Mouse (Mus musculus): Measurements from ENCODE around the gene Eml6. TPM values are rescaled to one million over a fixed set of nuclear protein-coding genes. Genes with fewer than 3 reads are reported as not detected.
"Not testable (repeated sequence)": the region's sequence is repeated elsewhere in the genome, so short reads cannot be mapped to it uniquely, and the experiment has no call there.

The Eml6 gene
- polyA plus RNA-seq, 1 experiment from 2014 or later, result 0.84 TPM

DNA sequence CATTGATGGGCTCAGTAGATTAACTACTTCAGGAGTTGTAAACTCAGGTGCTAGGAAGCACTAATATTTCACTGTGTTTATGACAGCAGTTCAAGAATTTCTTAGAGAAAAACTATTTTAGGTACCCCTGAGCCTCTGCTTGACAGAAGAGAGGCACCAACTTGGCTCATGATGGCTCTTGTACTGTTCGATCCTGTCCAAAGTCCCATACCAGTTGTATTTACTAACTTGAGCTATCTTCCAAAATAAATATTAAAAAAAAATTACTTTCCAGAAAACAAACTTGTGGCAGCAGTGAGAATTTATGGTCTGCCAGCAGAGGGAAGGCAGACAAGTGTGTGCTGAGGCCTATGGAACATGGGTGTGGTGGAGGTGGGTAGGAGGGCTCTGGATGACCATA lies 263.1 kb downstream of the Eml6 start:
- ATAC-seq (ENCODE audit: insufficient number of reproducible peaks, insufficient read depth, low FRiP score, low read depth), result no peak
- WGBS, result 95% methylated on average over 1 of the region's 1 CpGs

DNA sequence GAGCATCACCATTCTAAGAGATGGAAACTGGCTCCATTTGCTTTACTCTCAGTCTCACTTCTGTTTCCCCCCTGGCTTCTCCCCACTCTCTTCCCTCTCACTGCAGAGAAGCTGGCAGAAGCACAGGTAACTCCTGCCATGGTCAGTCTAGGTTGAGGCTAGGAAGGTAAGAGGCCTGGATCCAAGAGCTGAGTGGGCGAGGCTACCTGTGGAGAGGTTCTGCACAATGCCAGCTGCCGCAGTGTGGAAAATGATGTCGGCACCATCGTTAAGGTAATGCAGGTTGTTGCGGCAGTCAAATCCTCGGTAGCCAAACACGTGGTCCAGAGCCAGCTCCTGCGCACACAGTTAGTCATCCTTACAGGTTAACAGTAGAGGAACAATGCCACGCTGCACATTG lies 264.4 kb downstream of the Eml6 start:
- no peak overlapping the region for H3K9ac ChIP-seq (ENCODE audit: low read length)
- no peaks in the 10 kb centered on the region for H3K27me3 ChIP-seq (ENCODE audit: control insufficient read depth, insufficient read depth, low read length)
- no peak overlapping the region for H3K4me3 ChIP-seq (ENCODE audit: control insufficient read depth in 1 of 2, insufficient read depth in 1 of 2, low read depth in 1 of 2, low read length in 2 of 2)
- H3K4me1 ChIP-seq (ENCODE audit: control insufficient read depth in 2 of 2, insufficient read depth in 2 of 2, low read length in 2 of 2), result peaks cover 4 to 6% of the 10 kb centered on the region in 2 experiments
- no peak overlapping the region for H3K27ac ChIP-seq (replicated peaks in 1 of 2; ENCODE audit: control insufficient read depth in 1 of 2, insufficient read depth in 1 of 2, low read depth in 2 of 2, low read length in 2 of 2)
- no peak overlapping the region for H3K4me2 ChIP-seq (ENCODE audit: low read length)
- H3K9me3 ChIP-seq (ENCODE audit: control insufficient read depth, low read length), result no peaks in the 10 kb centered on the region
- 93% methylated on average over 9 of the region's 9 CpGs for WGBS
- ATAC-seq (ENCODE audit: insufficient number of reproducible peaks, insufficient read depth, low FRiP score, low read depth), result no peak
- H3K36me3 ChIP-seq (ENCODE audit: control insufficient read depth, insufficient read depth, low read length), result no peaks in the 10 kb centered on the region

More for the DNA sequence above, 263.1 kb downstream of the Eml6 start:
- peaks cover 0 to 2% of the 10 kb centered on the region in 2 experiments; a peak in 2 of 4 replicates for H3K4me1 ChIP-seq (ENCODE audit: control insufficient read depth in 2 of 2, insufficient read depth in 2 of 2, low read length in 2 of 2)
- no peak overlapping the region for H3K27ac ChIP-seq (replicated peaks in 1 of 2; ENCODE audit: control insufficient read depth in 1 of 2, insufficient read depth in 1 of 2, low read depth in 2 of 2, low read length in 2 of 2)
- H3K36me3 ChIP-seq (ENCODE audit: control insufficient read depth, insufficient read depth, low read length), result no peaks in the 10 kb centered on the region
- no peak overlapping the region for H3K4me3 ChIP-seq (ENCODE audit: control insufficient read depth in 1 of 2, insufficient read depth in 1 of 2, low read depth in 1 of 2, low read length in 2 of 2)
- no peak overlapping the region for H3K9ac ChIP-seq (ENCODE audit: low read length)
- no peak overlapping the region for H3K4me2 ChIP-seq (ENCODE audit: low read length)
- H3K27me3 ChIP-seq (ENCODE audit: control insufficient read depth, insufficient read depth, low read length), result no peaks in the 10 kb centered on the region
- H3K9me3 ChIP-seq (ENCODE audit: control insufficient read depth, low read length), result no peaks in the 10 kb centered on the region

GRCm38 (mm10) chr11:29758617-29759016 lies 267.2 kb downstream of the Eml6 start:
- Histone ChIP-seq H3K9me3 (ENCODE audit: control insufficient read depth, low read length) (no peaks in the 10 kb centered on the region), H3K9ac (ENCODE audit: low read length) (no peak overlapping the region), H3K27me3 (ENCODE audit: control insufficient read depth, insufficient read depth, low read length) (no peaks in the 10 kb centered on the region), H3K4me2 (ENCODE audit: low read length) (no peak overlapping the region), H3K4me1 (ENCODE audit: control insufficient read depth in 2 of 2, insufficient read depth in 2 of 2, low read length in 2 of 2) (peaks cover 4 to 6% of the 10 kb centered on the region in 2 experiments), H3K36me3 (ENCODE audit: control insufficient read depth, insufficient read depth, low read length) (no peaks in the 10 kb centered on the region), H3K4me3 (ENCODE audit: control insufficient read depth in 1 of 2, insufficient read depth in 1 of 2, low read depth in 1 of 2, low read length in 2 of 2) (no peak overlapping the region), H3K27ac (replicated peaks in 1 of 2; ENCODE audit: control insufficient read depth in 1 of 2, insufficient read depth in 1 of 2, low read depth in 2 of 2, low read length in 2 of 2) (no peak overlapping the region)
- ATAC-seq (ENCODE audit: insufficient number of reproducible peaks, insufficient read depth, low FRiP score, low read depth), result no peak
- 80% methylated on average over 5 of the region's 5 CpGs for WGBS

DNA sequence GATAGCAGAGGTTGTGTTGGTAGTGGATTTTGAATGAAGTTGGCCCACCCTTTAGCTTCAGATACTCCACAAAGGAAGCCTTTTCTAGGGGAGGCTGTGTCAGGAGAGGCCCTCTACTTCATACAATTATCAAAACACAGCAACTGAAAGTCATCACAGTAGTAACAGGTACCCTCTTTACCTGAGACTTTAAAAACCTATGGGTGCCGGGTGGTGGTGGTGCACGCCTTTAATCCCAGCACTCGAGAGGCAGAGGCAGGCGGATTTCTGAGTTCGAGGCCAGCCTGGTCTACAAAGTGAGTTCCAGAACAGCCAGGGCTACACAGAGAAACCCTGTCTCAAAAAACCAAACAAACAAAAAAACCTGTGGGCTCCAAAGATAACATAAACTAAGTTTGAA lies 269.8 kb downstream of the Eml6 start:
- H3K9me3 ChIP-seq (ENCODE audit: control insufficient read depth, low read length); H3K9ac ChIP-seq (ENCODE audit: low read length); H3K36me3 ChIP-seq (ENCODE audit: control insufficient read depth, insufficient read depth, low read length); H3K27ac ChIP-seq (replicated peaks in 1 of 2; ENCODE audit: control insufficient read depth in 1 of 2, insufficient read depth in 1 of 2, low read depth in 2 of 2, low read length in 2 of 2); H3K4me2 ChIP-seq (ENCODE audit: low read length); H3K4me1 ChIP-seq (ENCODE audit: control insufficient read depth in 2 of 2, insufficient read depth in 2 of 2, low read length in 2 of 2); H3K27me3 ChIP-seq (ENCODE audit: control insufficient read depth, insufficient read depth, low read length); ATAC-seq (ENCODE audit: insufficient number of reproducible peaks, insufficient read depth, low FRiP score, low read depth); H3K4me3 ChIP-seq (ENCODE audit: control insufficient read depth in 1 of 2, insufficient read depth in 1 of 2, low read depth in 1 of 2, low read length in 2 of 2): not testable (repeated sequence)
- WGBS, result 87% methylated on average over 5 of the region's 5 CpGs

DNA sequence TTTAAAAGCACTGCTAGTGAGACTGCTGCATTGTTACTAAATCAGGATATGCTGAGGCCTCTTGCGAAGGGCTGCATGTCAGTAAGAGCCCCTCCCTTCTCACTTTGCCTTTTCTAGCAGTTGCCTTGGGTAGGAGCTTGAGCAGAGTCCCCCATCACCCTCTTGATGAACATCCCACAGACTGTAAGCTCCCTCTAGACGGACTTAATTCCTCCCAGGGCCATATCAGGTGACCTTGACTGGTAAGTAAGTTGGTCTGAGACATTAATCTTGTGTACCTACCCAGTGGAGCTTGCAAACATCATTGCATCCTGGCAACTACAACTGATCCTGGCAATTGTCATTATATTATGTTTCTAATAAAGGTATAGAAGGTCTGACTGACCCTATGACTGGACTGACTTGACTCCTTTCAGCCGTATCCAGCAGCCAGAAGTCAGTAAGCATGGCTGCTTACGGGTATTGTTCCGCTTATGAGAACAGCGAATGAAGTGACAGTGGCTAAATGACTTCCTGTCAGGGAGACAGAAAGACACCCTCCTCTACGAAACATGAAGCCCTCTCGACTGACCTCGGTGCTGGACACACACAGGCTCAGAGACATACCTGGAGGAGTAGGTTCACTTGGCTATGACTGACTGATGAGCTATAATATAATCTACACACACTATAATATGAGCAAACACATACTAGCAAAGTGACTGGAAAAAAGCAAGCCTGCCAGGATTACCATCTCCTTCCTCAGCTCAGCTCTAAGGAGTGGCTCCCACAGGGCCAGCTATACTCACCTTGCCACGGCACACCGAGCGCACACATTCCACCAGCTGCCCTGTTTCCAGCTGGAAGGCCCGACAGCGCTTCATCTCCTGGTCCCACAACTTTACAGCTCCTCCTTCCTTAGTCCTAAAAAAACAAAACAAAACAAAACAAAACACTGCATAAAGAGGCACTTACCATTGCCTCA lies 273.9 kb downstream of the Eml6 start:
- ATAC-seq (ENCODE audit: insufficient number of reproducible peaks, insufficient read depth, low FRiP score, low read depth), result no peak
- 81% methylated on average over 14 of the region's 14 CpGs for WGBS
- H3K27ac ChIP-seq (replicated peaks in 1 of 2; ENCODE audit: control insufficient read depth in 1 of 2, insufficient read depth in 1 of 2, low read depth in 2 of 2, low read length in 2 of 2), result no peak overlapping the region

GRCm38 (mm10) chr11:29751013-29751412 lies 274.8 kb downstream of the Eml6 start:
- no peak overlapping the region for H3K9ac ChIP-seq (ENCODE audit: low read length)
- H3K4me1 ChIP-seq (ENCODE audit: control insufficient read depth in 2 of 2, insufficient read depth in 2 of 2, low read length in 2 of 2), result peaks cover 0 to 2% of the 10 kb centered on the region in 2 experiments; a peak in 1 of 4 replicates
- H3K36me3 ChIP-seq (ENCODE audit: control insufficient read depth, insufficient read depth, low read length), result peaks cover 17% of the 10 kb centered on the region
- no peak overlapping the region for H3K4me3 ChIP-seq (ENCODE audit: control insufficient read depth in 1 of 2, insufficient read depth in 1 of 2, low read depth in 1 of 2, low read length in 2 of 2)
- H3K27ac ChIP-seq (replicated peaks in 1 of 2; ENCODE audit: control insufficient read depth in 1 of 2, insufficient read depth in 1 of 2, low read depth in 2 of 2, low read length in 2 of 2), result no peak overlapping the region
- WGBS, result 92% methylated on average over 2 of the region's 2 CpGs
- H3K4me2 ChIP-seq (ENCODE audit: low read length), result no peak overlapping the region
- ATAC-seq (ENCODE audit: insufficient number of reproducible peaks, insufficient read depth, low FRiP score, low read depth), result no peak
- no peaks in the 10 kb centered on the region for H3K9me3 ChIP-seq (ENCODE audit: control insufficient read depth, low read length)
- no peaks in the 10 kb centered on the region for H3K27me3 ChIP-seq (ENCODE audit: control insufficient read depth, insufficient read depth, low read length)

More for the DNA sequence above, 273.9 kb downstream of the Eml6 start:
- peaks cover 2 to 3% of the 10 kb centered on the region in 2 experiments for H3K4me1 ChIP-seq (ENCODE audit: control insufficient read depth in 2 of 2, insufficient read depth in 2 of 2, low read length in 2 of 2)
- H3K36me3 ChIP-seq (ENCODE audit: control insufficient read depth, insufficient read depth, low read length), result peaks cover 7% of the 10 kb centered on the region
- no peaks in the 10 kb centered on the region for H3K9me3 ChIP-seq (ENCODE audit: control insufficient read depth, low read length)
- no peak overlapping the region for H3K4me3 ChIP-seq (ENCODE audit: control insufficient read depth in 1 of 2, insufficient read depth in 1 of 2, low read depth in 1 of 2, low read length in 2 of 2)
- H3K9ac ChIP-seq (ENCODE audit: low read length), result no peak overlapping the region
- H3K4me2 ChIP-seq (ENCODE audit: low read length), result no peak overlapping the region
- H3K27me3 ChIP-seq (ENCODE audit: control insufficient read depth, insufficient read depth, low read length), result no peaks in the 10 kb centered on the region

GRCm38 (mm10) chr11:29749468-29749829 lies 276.4 kb downstream of the Eml6 start:
- no peaks in the 10 kb centered on the region for H3K9me3 ChIP-seq (ENCODE audit: control insufficient read depth, low read length)
- ATAC-seq (ENCODE audit: insufficient number of reproducible peaks, insufficient read depth, low FRiP score, low read depth), result no peak
- no peak overlapping the region for H3K4me3 ChIP-seq (ENCODE audit: control insufficient read depth in 1 of 2, insufficient read depth in 1 of 2, low read depth in 1 of 2, low read length in 2 of 2)
- H3K9ac ChIP-seq (ENCODE audit: low read length), result no peak overlapping the region
- peaks cover 0 to 2% of the 10 kb centered on the region in 2 experiments; a peak in 1 of 4 replicates for H3K4me1 ChIP-seq (ENCODE audit: control insufficient read depth in 2 of 2, insufficient read depth in 2 of 2, low read length in 2 of 2)
- H3K27me3 ChIP-seq (ENCODE audit: control insufficient read depth, insufficient read depth, low read length), result no peaks in the 10 kb centered on the region
- H3K36me3 ChIP-seq (ENCODE audit: control insufficient read depth, insufficient read depth, low read length), result peaks cover 26% of the 10 kb centered on the region
- WGBS, result 79% methylated on average over 1 of the region's 1 CpGs
- H3K4me2 ChIP-seq (ENCODE audit: low read length), result no peak overlapping the region
- H3K27ac ChIP-seq (replicated peaks in 1 of 2; ENCODE audit: control insufficient read depth in 1 of 2, insufficient read depth in 1 of 2, low read depth in 2 of 2, low read length in 2 of 2), result no peak overlapping the region

Data from heart, embryonic 14.5 days (tissue).